Mouse (Mus musculus) E14TG2a.4 (cell line): ENCODE measurements around the gene Sik1.

ENCODE experiments used
- CTCF ChIP-seq: conservative IDR thresholded peaks from 2 replicates; pipeline ENCODE4 v1.5.1; 2014; ENCODE audit warnings: low read length
- NANOG ChIP-seq: IDR thresholded peaks from 2 replicates; pipeline ENCODE4 v1.6.1; 2014; ENCODE audit warnings: borderline replicate concordance, low read length, mixed read lengths
- POU5F1 ChIP-seq: IDR thresholded peaks from 2 replicates; pipeline ENCODE4 v1.6.1; 2014; ENCODE audit warnings: low read length, borderline replicate concordance

DNA sequence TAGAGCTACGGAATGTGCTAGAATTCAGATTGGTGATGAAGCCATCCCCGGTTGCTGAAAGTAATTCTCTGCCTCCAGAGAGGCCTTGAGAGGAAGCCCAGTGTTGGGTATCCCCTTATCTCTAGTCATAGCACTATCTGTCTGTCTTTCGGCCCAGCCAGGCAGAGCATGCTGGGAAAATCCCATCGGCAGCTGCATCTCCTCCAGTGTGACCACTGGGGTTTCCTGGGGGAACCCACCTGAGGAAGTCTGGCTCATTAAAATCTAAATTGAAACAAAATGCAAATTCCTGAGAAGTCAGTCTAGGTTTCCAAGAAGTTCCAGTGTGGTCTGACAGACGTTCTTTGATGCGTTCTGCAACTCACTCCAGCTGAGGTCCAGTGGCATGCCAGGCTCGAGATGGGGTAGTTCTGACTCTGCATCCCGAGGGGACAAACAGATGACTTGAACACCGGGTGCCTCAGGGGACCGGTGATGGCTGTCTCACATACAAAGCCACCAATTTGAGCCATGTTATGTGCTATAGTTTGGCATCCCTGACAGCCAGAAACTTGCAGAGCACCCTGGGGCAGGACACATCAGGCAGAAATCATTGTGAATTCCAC, 19.8 kb upstream of the Sik1 start:
- no peak for TF ChIP-seq CTCF
- TF ChIP-seq POU5F1, result no peak
- no peak for TF ChIP-seq NANOG
